Mouse (Mus musculus) midbrain, postnatal 0 days (tissue): ENCODE data around the gene Prkacb. TPM values are rescaled to one million over a fixed set of nuclear protein-coding genes. Genes with fewer than 3 reads are reported as not detected.
A peak's percentile ranks its signal among the peaks of the same experiment; 100 is the strongest.
"Not testable (repeated sequence)": the region's sequence is repeated elsewhere in the genome, so short reads cannot be mapped to it uniquely, and the experiment has no call there.

Experiments
- ATAC-seq: fragments of 200-750 bp; cut with Nextera tagmentation; 2 replicates; pipeline ENCODE4 v1.8.0; 2017; ENCODE audit warnings: moderate number of reproducible peaks, mild to moderate bottlenecking, moderate TSS enrichment, moderate library complexity; ENCODE audit not compliant: low FRiP score
- DNase-seq: peaks from one replicate; pipeline ENCODE4 v3.0.0-alpha.2; 2015; ENCODE audit warnings: low spot score
- H3K27ac ChIP-seq: fragments of 300-500 bp; sonication (generic); 2 replicates; pipeline ENCODE4 v1.5.1; 2014; ENCODE audit warnings: low read depth, mild to moderate bottlenecking, low read length, mixed read lengths
- H3K27me3 ChIP-seq: fragments of 300-500 bp; sonication (generic); 2 replicates; pipeline ENCODE4 v1.6.1; 2014; ENCODE audit warnings: low read length, control low read depth, mixed read lengths; ENCODE audit not compliant: insufficient read depth
- H3K36me3 ChIP-seq: fragments of 300-500 bp; sonication (generic); 2 replicates; pipeline ENCODE4 v1.6.1; 2014; ENCODE audit warnings: low read length, control low read depth, mixed read lengths; ENCODE audit not compliant: insufficient read depth
- H3K4me1 ChIP-seq: fragments of 300-500 bp; sonication (generic); 2 replicates; pipeline ENCODE4 v1.6.1; 2014; ENCODE audit warnings: mild to moderate bottlenecking, control low read depth, antibody characterized with exemption, low read length, mixed read lengths; ENCODE audit not compliant: insufficient read depth
- H3K4me2 ChIP-seq: fragments of 300-500 bp; sonication (generic); 2 replicates; pipeline ENCODE4 v1.6.1; 2014; ENCODE audit warnings: low read depth, mild to moderate bottlenecking, low read length, mixed read lengths; ENCODE audit not compliant: poor library complexity, severe bottlenecking
- H3K4me3 ChIP-seq: fragments of 300-500 bp; sonication (generic); 2 replicates; pipeline ENCODE4 v1.5.1; 2014; ENCODE audit warnings: low read depth, mild to moderate bottlenecking, low read length, moderate library complexity
- H3K9ac ChIP-seq: fragments of 300-500 bp; sonication (generic); replicated peaks from 2 replicates; pipeline ENCODE4 v1.6.1; 2014; ENCODE audit warnings: mild to moderate bottlenecking, low read length, moderate library complexity, mixed read lengths; ENCODE audit not compliant: poor library complexity, severe bottlenecking
- H3K9me3 ChIP-seq: fragments of 300-500 bp; sonication (generic); 2 replicates; pipeline ENCODE4 v1.6.1; 2016; ENCODE audit warnings: low read length, control low read depth
- CTCF ChIP-seq: IDR thresholded peaks from 2 replicates; pipeline ENCODE4 v1.5.1; 2016; ENCODE audit warnings: antibody characterized with exemption, mild to moderate bottlenecking
- WGBS: fragments of 180-500 bp; shearing (Covaris S2); extraction: QIAGEN DNeasy Blood & Tissue Kit; methylation state at CpG from one replicate; pipeline ENCODE4 v1.1.7; 2014; 5-methylcytosine and 5-hydroxymethylcytosine counted together
- polyA plus RNA-seq: library from polyadenylated mRNA; unstranded; fragments of >200 nt; fragmentation: Nextera tagmentation; extraction: Ambion mirVana; gene quantifications from 2 replicates; pipeline ENCODE4 v1.2.1, GENCODE M21; 2015
- total RNA-seq: library from RNA; depleted of rRNA; stranded (reverse); fragments of >200 nt; gene quantifications from 2 replicates; pipeline ENCODE4 v1.2.3, GENCODE M21; 2014

Prkacb gene
- total and polyA plus RNA-seq, 2 experiments from 2014 or later, result 221 to 311 TPM

DNA sequence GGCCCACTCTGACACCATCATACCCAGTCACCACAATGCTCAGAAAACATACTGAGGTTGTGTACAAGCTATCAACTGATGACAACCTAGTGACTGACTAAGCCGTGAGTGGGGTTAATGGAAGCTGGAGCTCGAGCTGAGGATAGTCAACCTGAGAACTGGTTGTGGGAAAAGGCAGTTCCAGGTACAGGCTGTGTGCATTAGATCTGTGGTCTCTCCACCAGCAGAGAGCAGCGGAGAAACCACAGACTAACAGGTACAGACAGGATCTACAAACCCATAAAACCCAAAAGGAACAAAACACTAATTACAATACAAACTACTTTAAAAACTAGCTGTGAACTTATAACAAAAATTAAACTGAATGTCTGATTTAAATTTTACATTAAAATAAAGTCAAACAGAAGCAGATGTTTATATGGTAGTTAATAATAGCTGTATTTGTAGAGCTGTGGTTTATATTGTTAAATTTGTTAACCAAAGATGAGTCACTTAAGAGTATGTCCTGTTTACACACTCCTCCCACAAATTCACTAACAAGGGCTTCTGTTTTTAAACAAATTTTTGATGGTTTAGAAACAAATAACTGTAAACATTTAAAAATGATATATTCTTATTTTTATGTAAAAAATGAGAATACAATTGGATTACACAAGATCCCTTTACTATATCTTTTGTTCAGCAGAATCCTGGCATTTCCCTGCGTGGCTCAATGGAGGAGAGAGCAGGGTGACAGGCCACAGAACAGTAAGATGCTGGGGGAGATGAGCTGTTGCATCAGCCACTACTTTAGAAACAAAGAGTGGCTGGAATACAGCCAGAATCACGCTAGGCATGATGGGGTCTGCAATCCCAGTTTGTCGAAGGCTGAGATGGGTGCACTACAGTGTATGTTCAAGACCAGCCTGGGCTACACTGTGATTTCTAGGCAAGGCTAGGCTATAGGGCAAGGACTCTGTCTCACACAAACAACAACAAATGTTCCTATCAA is 54.5 kb downstream of the Prkacb start:
- Histone ChIP-seq H3K4me2 (no peak overlapping the region), H3K36me3 (peaks cover 13% of the 10 kb centered on the region; the same call in 1 of the 2 replicates), H3K4me1 (no peaks in the 10 kb centered on the region), H3K9me3 (no peaks in the 10 kb centered on the region), H3K4me3 (no peak overlapping the region), H3K9ac (no peak overlapping the region), H3K27ac (no peak overlapping the region), H3K27me3 (no peaks in the 10 kb centered on the region)
- no peak for ATAC-seq
- WGBS, result 72% methylated on average over 6 of the region's 6 CpGs
- TF ChIP-seq CTCF, result no peak
- DNase-seq, result no peak

DNA sequence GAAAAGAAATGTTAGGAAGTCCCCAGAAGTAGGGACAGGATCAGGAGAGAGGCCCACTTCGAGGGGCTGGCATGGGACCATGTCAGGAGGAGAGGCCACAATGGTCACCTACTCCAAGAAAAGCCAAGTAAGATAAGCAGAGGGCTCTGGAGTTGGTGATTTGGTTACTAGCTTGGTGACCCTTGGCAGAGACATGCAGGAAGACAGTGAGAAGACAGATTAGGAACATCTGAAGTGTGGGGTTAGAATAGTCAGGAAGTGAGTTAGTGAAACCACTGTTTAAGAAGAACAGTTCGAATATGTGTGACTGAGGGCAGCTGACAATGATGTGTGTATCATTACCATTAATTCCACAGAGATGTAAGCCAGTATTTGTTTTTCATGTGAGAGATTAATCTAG is 58.5 kb downstream of the Prkacb start:
- no peak overlapping the region for H3K4me2 ChIP-seq
- no peak overlapping the region for H3K4me3 ChIP-seq
- ATAC-seq (no peak), DNase-seq (no peak)
- 89% methylated on average over 2 of the region's 2 CpGs for WGBS
- no peak overlapping the region for H3K27ac ChIP-seq
- no peaks in the 10 kb centered on the region for H3K4me1 ChIP-seq
- H3K9ac ChIP-seq, result no peak overlapping the region
- H3K36me3 ChIP-seq, result peaks cover 32% of the 10 kb centered on the region
- no peaks in the 10 kb centered on the region for H3K27me3 ChIP-seq
- no peaks in the 10 kb centered on the region for H3K9me3 ChIP-seq
- no peak for TF ChIP-seq CTCF

DNA sequence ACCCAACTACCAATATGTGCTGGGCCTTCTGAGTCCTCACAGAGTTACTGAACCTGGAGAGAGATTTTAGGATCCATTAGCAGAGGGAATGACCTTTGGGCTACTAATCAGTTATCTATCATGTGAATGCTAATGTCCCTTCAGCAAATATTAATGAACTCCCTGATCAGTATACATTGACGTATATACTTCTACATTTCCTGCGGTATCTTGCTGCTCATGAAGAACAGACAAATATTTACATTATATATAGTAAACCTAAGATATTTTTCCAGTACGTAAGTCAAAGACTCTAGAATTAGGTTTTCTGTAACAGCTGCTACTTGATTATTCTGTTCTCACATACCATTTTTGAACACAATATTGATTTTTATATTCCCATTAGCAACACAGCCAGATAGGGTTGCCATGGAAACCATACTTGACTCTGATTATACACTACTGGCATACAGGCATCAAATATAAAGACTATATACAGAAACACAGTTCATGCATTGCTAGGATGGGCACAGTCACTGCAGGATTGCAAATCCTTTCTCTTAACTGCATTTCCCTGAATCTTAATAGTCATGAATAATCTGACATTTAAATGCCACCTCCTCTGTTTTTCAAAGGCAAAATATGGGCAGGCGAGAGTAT is 71.1 kb downstream of the Prkacb start:
- peaks cover 54% of the 10 kb centered on the region for H3K36me3 ChIP-seq
- H3K27ac ChIP-seq, result peak overlapping the region; percentile 14; the same call in 1 of the 2 replicates
- TF ChIP-seq CTCF, result no peak
- no peaks in the 10 kb centered on the region for H3K4me1 ChIP-seq
- no peak overlapping the region for H3K9ac ChIP-seq
- DNase-seq (no peak), ATAC-seq (no peak)
- no peaks in the 10 kb centered on the region for H3K9me3 ChIP-seq
- no peaks in the 10 kb centered on the region for H3K27me3 ChIP-seq
- no peak overlapping the region for H3K4me2 ChIP-seq
- H3K4me3 ChIP-seq, result no peak overlapping the region
- WGBS, result 71% methylated on average over 4 of the region's 4 CpGs

DNA sequence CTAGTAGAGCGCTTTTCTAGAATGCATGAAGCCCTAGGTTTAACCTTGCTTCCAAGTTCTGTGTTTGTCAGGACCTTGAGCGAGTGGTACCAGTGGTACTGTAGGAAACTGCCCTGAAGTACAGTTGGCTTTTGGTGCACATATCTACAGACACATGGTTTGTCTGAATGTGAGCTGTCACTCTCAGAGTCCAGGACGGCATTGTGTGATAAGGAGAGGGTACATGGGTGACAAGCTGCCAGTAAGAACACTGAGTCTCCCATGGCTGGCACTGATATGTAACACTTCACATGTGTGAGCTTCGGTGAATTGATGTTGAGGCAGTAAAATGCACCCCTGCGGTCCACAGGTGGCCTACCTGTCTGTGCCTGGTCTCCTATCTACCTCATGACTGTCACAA is 71.6 kb downstream of the Prkacb start:
- ATAC-seq, result no peak
- Histone ChIP-seq H3K27me3 (no peaks in the 10 kb centered on the region), H3K4me3 (no peak overlapping the region), H3K4me2 (no peak overlapping the region), H3K27ac (no peak overlapping the region), H3K9me3 (no peaks in the 10 kb centered on the region), H3K4me1 (no peaks in the 10 kb centered on the region), H3K9ac (no peak overlapping the region), H3K36me3 (peaks cover 52% of the 10 kb centered on the region)
- 93% methylated on average over 5 of the region's 5 CpGs for WGBS
- no peak for DNase-seq
- TF ChIP-seq CTCF, result no peak

DNA sequence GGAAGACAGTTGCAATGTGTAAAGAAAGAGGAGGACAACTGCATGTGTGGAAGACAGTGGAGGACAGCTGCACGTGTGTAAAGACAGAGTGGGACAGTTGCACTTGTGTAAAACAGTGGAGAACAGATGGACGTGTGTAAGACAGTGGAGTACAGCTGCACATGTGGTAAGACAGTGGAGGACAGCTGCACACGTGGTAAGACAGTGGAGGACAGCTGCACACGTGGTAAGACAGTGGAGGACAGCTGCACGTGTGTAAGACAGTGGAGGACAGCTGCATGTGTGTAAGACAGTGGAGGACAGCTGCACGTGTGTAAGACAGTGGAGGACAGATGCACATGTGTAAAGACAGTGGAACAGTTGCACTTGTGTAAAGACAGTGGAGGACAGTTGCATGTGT is 76.6 kb downstream of the Prkacb start:
- H3K36me3 ChIP-seq, result peaks cover 56% of the 10 kb centered on the region
- not testable (repeated sequence) for DNase-seq
- WGBS, result 91% methylated on average over 6 of the region's 6 CpGs

DNA sequence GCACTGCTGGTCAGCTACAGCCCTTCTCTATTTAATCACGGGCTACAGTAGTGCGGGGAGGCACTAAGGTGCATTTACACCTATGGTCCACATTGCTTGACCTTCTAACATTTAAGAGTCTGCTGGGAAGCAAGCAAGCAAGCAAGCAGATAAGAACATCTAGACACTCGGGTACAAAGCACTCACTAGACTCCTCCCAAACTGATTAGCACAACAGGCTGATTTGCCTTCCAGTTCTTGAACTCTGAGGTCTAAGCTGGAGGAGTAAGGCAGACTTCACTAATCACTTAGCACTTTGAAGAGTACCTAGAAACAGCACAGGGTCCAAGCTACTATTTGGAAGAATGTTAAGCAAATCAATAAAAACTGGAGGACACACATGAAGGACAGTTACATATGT is 77.1 kb downstream of the Prkacb start:
- Histone ChIP-seq H3K27ac (no peak overlapping the region), H3K9ac (no peak overlapping the region), H3K4me1 (no peaks in the 10 kb centered on the region), H3K27me3 (no peaks in the 10 kb centered on the region), H3K4me3 (no peak overlapping the region), H3K9me3 (no peaks in the 10 kb centered on the region), H3K36me3 (peaks cover 50% of the 10 kb centered on the region), H3K4me2 (no peak overlapping the region)
- 77% methylated on average over 3 of the region's 3 CpGs for WGBS
- DNase-seq, result no peak
- ATAC-seq, result no peak
- TF ChIP-seq CTCF, result no peak

More for the DNA sequence above, 76.6 kb downstream of the Prkacb start:
- not testable (repeated sequence) for H3K27me3 ChIP-seq, H3K9me3 ChIP-seq, H3K27ac ChIP-seq, H3K4me2 ChIP-seq, ATAC-seq, H3K4me3 ChIP-seq, H3K9ac ChIP-seq, H3K4me1 ChIP-seq
